Mouse (Mus musculus) small intestine, adult 2 months (tissue): Measurements from ENCODE around the gene Alk.

Experiments
- CTCF ChIP-seq: fragments of 200-500 bp; IDR thresholded peaks from 2 replicates; pipeline ENCODE4 v1.5.1; 2012; ENCODE audit warnings: low read depth, mild to moderate bottlenecking, control low read depth, inconsistent platforms, low read length, moderate library complexity, mixed read lengths; ENCODE audit not compliant: insufficient replicate concordance, insufficient read length; ENCODE audit errors: extremely low read depth
- POLR2A ChIP-seq: fragments of 200-500 bp; IDR thresholded peaks from 2 replicates; pipeline ENCODE4 v1.6.1; 2012; ENCODE audit warnings: low read depth, mild to moderate bottlenecking, control low read depth, inconsistent platforms, low read length, moderate library complexity

GRCm38 (mm10) chr17:71869372-71870231 is 734.8 kb downstream of the Alk start:
- no peak for TF ChIP-seq CTCF
- no peak for TF ChIP-seq POLR2A
